Mouse (Mus musculus) telencephalon, adult 2 months (tissue): ENCODE measurements at regions not wholly inside any gene's neighbourhood (a gene's known extent, or its start where the extent isn't known, plus 50 kb on each side); places are given as distances from the start of the nearest gene placed in this dataset.

Experiments used
- DNase-seq: peaks from one replicate; pipeline ENCODE4 v3.0.0-alpha.2; 2011; ENCODE audit warnings: low read depth, low spot score

GRCm38 (mm10) chr13:37693617-37694016 is 84.6 kb upstream of the Rreb1 start:
- DNase-seq: no peak

- DNase-seq: no peak
Observed at GRCm38 (mm10) chr13:37704475-37704874, 73.7 kb upstream of the Rreb1 start.

- DNase-seq: no peak
Observed at GRCm38 (mm10) chr13:37705482-37705881, 72.7 kb upstream of the Rreb1 start.

- no peak for DNase-seq
Observed at GRCm38 (mm10) chr13:37710913-37711312, 67.3 kb upstream of the Rreb1 start.

GRCm38 (mm10) chr13:37712908-37713496 is 65.2 kb upstream of the Rreb1 start:
- no peak for DNase-seq

- no peak for DNase-seq
Observed at GRCm38 (mm10) chr13:37715058-37715712, 63.0 kb upstream of the Rreb1 start.

DNA sequence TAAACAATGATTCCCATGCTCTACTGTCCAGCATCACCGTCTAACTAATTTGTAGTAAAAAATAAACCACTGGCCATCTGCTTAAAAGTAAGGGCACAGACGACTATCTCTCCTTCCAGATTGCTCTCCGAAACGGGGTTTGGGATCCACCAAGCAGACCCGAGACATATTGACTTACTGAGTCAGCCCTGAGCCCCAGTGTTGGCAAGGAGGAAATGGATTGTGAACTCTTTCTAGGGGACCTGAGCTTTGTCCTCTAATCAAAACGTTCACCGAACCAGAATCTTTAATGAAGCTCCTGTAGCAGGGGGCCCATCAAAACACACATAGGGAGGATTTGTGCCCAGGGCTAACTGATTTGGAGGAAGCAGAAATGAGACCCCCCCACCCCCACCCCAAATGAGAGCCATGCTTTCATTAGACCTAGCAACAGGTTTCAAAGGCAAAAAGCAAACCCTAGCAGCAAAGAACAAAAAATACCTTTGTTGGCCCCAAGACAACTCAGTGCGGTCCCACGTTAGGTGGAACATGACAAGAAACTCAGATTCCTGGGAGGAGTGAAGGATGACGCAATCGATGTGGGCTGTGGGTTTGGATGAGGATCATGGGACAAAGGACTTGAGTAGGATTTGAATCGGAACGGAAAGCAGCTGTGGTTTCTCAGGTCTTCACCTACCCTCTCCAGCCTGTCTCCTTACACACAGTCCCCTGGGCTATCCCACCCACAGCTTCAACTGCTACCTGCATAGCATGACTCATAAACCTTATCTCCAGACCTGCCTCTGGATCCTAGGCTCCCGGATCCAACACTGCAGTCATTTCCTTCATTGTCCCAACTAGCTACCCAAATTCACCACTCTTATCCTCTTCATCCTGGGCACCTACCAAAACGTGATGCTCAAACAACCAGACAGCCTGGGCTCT is 62.2 kb upstream of the Rreb1 start:
- DNase-seq: no peak

DNA sequence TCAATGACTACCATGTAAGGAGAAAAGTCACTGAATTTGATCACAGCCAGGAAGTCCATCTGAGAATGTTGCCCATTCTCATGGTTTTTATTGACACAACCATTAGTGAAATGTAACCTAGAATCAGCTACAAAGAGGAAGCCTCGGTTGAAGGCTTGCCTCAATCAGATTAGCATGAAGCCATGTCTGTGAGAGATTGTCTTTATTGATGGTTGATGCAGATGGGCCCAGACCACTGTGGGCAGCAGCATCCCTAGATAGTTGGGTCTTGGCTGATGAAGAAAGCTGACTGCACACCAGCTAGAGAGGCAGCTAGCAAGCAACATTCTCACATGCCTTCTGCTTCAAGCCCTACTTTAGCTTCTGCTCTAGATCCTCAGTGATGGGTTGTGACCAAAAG is 60.4 kb upstream of the Rreb1 start:
- DNase-seq: no peak

GRCm38 (mm10) chr13:37718364-37718763 is 59.8 kb upstream of the Rreb1 start:
- DNase-seq: no peak
